In the genomic region with DNA sequence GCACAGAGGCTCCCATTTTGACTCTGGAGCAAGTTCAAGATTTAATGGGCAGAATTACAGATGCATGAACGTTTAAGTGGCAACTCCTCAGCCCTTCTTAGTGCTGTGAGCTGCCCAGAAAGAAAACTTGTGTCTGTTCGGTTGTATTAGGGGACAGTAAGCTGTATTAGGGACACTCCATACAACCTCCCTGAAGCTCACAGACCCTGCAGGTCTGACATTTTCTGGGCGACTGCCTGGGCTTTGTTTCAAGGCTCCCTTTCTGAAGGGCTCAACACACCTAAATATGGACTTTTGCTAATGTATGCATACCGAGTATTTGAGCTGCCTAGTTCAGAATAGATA, we compare ENCODE assay signal across 8 mouse cellular contexts. TPM values are rescaled to one million over a fixed set of nuclear protein-coding genes. Genes with fewer than 3 reads are reported as not detected.
A peak's percentile ranks its signal among the peaks of the same experiment; 100 is the strongest.
DNase-seq lines count a peak whose midpoint lies in the region; ATAC-seq and TF ChIP-seq lines count a peak whose summit lies in the region.

No protein-coding gene starts in this region.

- peak overlapping the region; percentile 76 for H3K4me3 ChIP-seq in heart, adult 2 months
- peak overlapping the region; percentile 66 for H3K4me3 ChIP-seq in thymus, adult 2 months (ENCODE audit: control insufficient read depth, insufficient read depth, low read length)
- peak overlapping the region; percentile 87 to 90 for H3K4me3 ChIP-seq in liver, embryonic 14.5 days (ENCODE audit: insufficient read depth in 1 of 2, low read depth in 2 of 2, low read length in 2 of 2)

- 25% methylated on average over 4 of the region's 4 CpGs for WGBS in heart, adult 2 months
- 41% methylated on average over 4 of the region's 4 CpGs for WGBS in thymus, adult 2 months
- 30% methylated on average over 4 of the region's 4 CpGs for WGBS in liver, embryonic 14.5 days (ENCODE audit: insufficient replicate concordance)

- no peaks in the 10 kb centered on the region for H3K36me3 ChIP-seq in heart, adult 2 months (ENCODE audit: control insufficient read depth, insufficient read depth, low read length)
- no peaks in the 10 kb centered on the region for H3K36me3 ChIP-seq in thymus, adult 2 months (ENCODE audit: control insufficient read depth, insufficient read depth, low read length)
- peaks cover 5% of the 10 kb centered on the region; the same call in 1 of the 2 replicates for H3K36me3 ChIP-seq in liver, embryonic 14.5 days (replicated peaks; ENCODE audit: control insufficient read depth, insufficient read depth, low read depth)

- DNase-seq in heart, adult 2 months: no peak
- no peak for DNase-seq in heart, postnatal 36 days
- no peak for DNase-seq in thymus, adult 2 months
- DNase-seq in thymus, postnatal 0 days (ENCODE audit: low spot score): no peak
- no peak for DNase-seq in liver, embryonic 14.5 days (ENCODE audit: low read depth in 3 of 3, low spot score in 3 of 3)
- no peak for DNase-seq in frontal cortex, adult 2 months (ENCODE audit: extremely low spot score in 1 of 2, low spot score in 1 of 2)
- no peak for DNase-seq in gastrocnemius, adult 18-20 months (ENCODE audit: low spot score)
- DNase-seq in lung, postnatal 36 days: no peak

- TF ChIP-seq CTCF in heart, adult 2 months (IDR thresholded peaks at IDR 0.05): no peak
- TF ChIP-seq CTCF in thymus, adult 2 months (IDR thresholded peaks at IDR 0.05; ENCODE audit: borderline replicate concordance, control insufficient read depth, extremely low read depth, insufficient read depth, low read length, poor library complexity): no peak
- no peak for TF ChIP-seq CTCF in liver, embryonic 14.5 days (IDR thresholded peaks at IDR 0.05; ENCODE audit: low read depth)

- peak; percentile 8; the same call in 1 of the 2 replicates for ATAC-seq in liver, embryonic 14.5 days (ENCODE audit: insufficient read depth)

- H3K27me3 ChIP-seq in heart, adult 2 months (ENCODE audit: control insufficient read depth, insufficient read depth, low read length): no peaks in the 10 kb centered on the region
- H3K27me3 ChIP-seq in thymus, adult 2 months (ENCODE audit: control insufficient read depth, insufficient read depth, low read length): no peaks in the 10 kb centered on the region
- H3K27me3 ChIP-seq in liver, embryonic 14.5 days (ENCODE audit: control insufficient read depth, insufficient read depth, low read length): no peaks in the 10 kb centered on the region

- no peak for TF ChIP-seq POLR2A in heart, adult 2 months (IDR thresholded peaks at IDR 0.05; ENCODE audit: insufficient read depth, low read depth, low read length)
- TF ChIP-seq POLR2A in thymus, adult 2 months (IDR thresholded peaks at IDR 0.05; ENCODE audit: control insufficient read depth, extremely low read depth, insufficient read depth, low read length, poor library complexity): no peak

- H3K79me2 ChIP-seq in heart, adult 2 months (replicated peaks; ENCODE audit: control insufficient read depth, insufficient read depth, low read length): no peaks in the 10 kb centered on the region

- TF ChIP-seq EP300 in heart, adult 2 months (IDR thresholded peaks at IDR 0.05; ENCODE audit: insufficient read depth, low read depth, low read length): no peak
- no peak for TF ChIP-seq EP300 in liver, embryonic 14.5 days (IDR thresholded peaks at IDR 0.05; ENCODE audit: low read depth)

- intact Hi-C loops in heart, adult 2 months (cut with DNase I): loop anchor here (2.0 kb wide), 2 partner anchors 15 to 37 kb away; a partner anchor contains a TSS
- intact Hi-C loops in heart, postnatal 36 days (cut with DNase I): loop anchor here (2.0 kb wide), 1 partner anchor 37 kb away; no protein-coding TSS in a partner anchor

- no peak overlapping the region for H3K9ac ChIP-seq in heart, adult 2 months (ENCODE audit: low read depth, low read length)
- H3K9ac ChIP-seq in liver, embryonic 14.5 days (replicated peaks): peak overlapping the region; percentile 93

- peak overlapping the region; percentile 90 for H3K27ac ChIP-seq in heart, adult 2 months
- H3K27ac ChIP-seq in thymus, adult 2 months (ENCODE audit: control insufficient read depth, insufficient read depth, low read length): 0 out of 2 replicates have a peak overlapping the region, but pooled peaks have one; percentile 6
- peak overlapping the region; percentile 58 for H3K27ac ChIP-seq in liver, embryonic 14.5 days

- H3K4me1 ChIP-seq in heart, adult 2 months (ENCODE audit: control insufficient read depth, insufficient read depth, low read length): peaks cover 3% of the 10 kb centered on the region
- peaks cover 9% of the 10 kb centered on the region for H3K4me1 ChIP-seq in thymus, adult 2 months (replicated peaks; ENCODE audit: control insufficient read depth, insufficient read depth, low read length)
- H3K4me1 ChIP-seq in liver, embryonic 14.5 days (replicated peaks; ENCODE audit: control insufficient read depth in 2 of 2, insufficient read depth in 2 of 2, low read length in 1 of 2): peaks cover 12 to 14% of the 10 kb centered on the region in 2 experiments

- no peaks in the 10 kb centered on the region for H3K9me3 ChIP-seq in liver, embryonic 14.5 days (ENCODE audit: control insufficient read depth, low read length)

- peak overlapping the region; percentile 98 for H3K4me2 ChIP-seq in liver, embryonic 14.5 days (ENCODE audit: low read depth)

RNA-seq across cellular contexts. Expression of a gene that starts 0.4 kb away (rescaled TPM):
- total RNA-seq in heart, adult 2 months (2021): 10 to 100 TPM; 14.7 to 18.2 TPM
- polyA plus RNA-seq in heart, adult 2 months (2012; rRNA removed): 29.5 and 32.9 TPM in 2 replicates
- 10 to 100 TPM; 16.4 to 18.8 TPM for total RNA-seq in heart, postnatal 36 days (2021)
- polyA plus RNA-seq in thymus, adult 2 months (2012; rRNA removed): 97.8 and 102 TPM in 2 replicates
- 36.4 and 41.8 TPM in 2 replicates for polyA plus RNA-seq in thymus, postnatal 0 days (2015; fragmentation: Nextera tagmentation; extraction: Ambion mirVana)
- 17.2 and 19.2 TPM in 2 replicates for polyA plus RNA-seq in liver, embryonic 14.5 days (2012; rRNA removed)
- 19.5 and 19.9 TPM in 2 replicates for polyA plus RNA-seq in liver, embryonic 14.5 days (2014; fragmentation: Nextera tagmentation; extraction: Ambion mirVana)
- 82.4 and 85.6 TPM in 2 replicates for polyA plus RNA-seq in frontal cortex, adult 2 months (2012; rRNA removed)
- total RNA-seq in gastrocnemius, adult 18-20 months (2021): 10 to 100 TPM; 24.8 to 25.9 TPM

RNA-seq across cellular contexts. Expression of a gene that starts 10.1 kb away (rescaled TPM):
- 1 to 10 TPM; 1.1 to 1.7 TPM for total RNA-seq in heart, adult 2 months (2021)
- polyA plus RNA-seq in heart, adult 2 months (2012; rRNA removed): 2.2 and 6.4 TPM in 2 replicates
- total RNA-seq in heart, postnatal 36 days (2021): 1 to 10 TPM; 1.1 to 1.3 TPM
- polyA plus RNA-seq in thymus, adult 2 months (2012; rRNA removed): 1,512 and 1,655 TPM in 2 replicates
- 929 and 954 TPM in 2 replicates for polyA plus RNA-seq in thymus, postnatal 0 days (2015; fragmentation: Nextera tagmentation; extraction: Ambion mirVana)
- 12.5 and 16.3 TPM in 2 replicates for polyA plus RNA-seq in liver, embryonic 14.5 days (2012; rRNA removed)
- 14.4 and 17.0 TPM in 2 replicates for polyA plus RNA-seq in liver, embryonic 14.5 days (2014; fragmentation: Nextera tagmentation; extraction: Ambion mirVana)
- 1.9 and 2.3 TPM in 2 replicates for polyA plus RNA-seq in frontal cortex, adult 2 months (2012; rRNA removed)
- total RNA-seq in gastrocnemius, adult 18-20 months (2021): not detected

RNA-seq across cellular contexts. Expression of a gene that starts 11.8 kb away (rescaled TPM):
- total RNA-seq in heart, adult 2 months (2021): 10 to 100 TPM; 24.4 to 27.0 TPM
- 78.0 and 79.1 TPM in 2 replicates for polyA plus RNA-seq in heart, adult 2 months (2012; rRNA removed)
- 10 to 100 TPM; 29.4 to 33.7 TPM for total RNA-seq in heart, postnatal 36 days (2021)
- polyA plus RNA-seq in thymus, adult 2 months (2012; rRNA removed): 92.9 and 95.5 TPM in 2 replicates
- polyA plus RNA-seq in thymus, postnatal 0 days (2015; fragmentation: Nextera tagmentation; extraction: Ambion mirVana): 6.8 and 10.4 TPM in 2 replicates
- polyA plus RNA-seq in liver, embryonic 14.5 days (2012; rRNA removed): 0.32 and 0.44 TPM in 2 replicates
- polyA plus RNA-seq in liver, embryonic 14.5 days (2014; fragmentation: Nextera tagmentation; extraction: Ambion mirVana): 0.18 and 0.71 TPM in 2 replicates
- 10.7 and 14.3 TPM in 2 replicates for polyA plus RNA-seq in frontal cortex, adult 2 months (2012; rRNA removed)
- 10 to 100 TPM; 21.8 to 30.3 TPM for total RNA-seq in gastrocnemius, adult 18-20 months (2021)

RNA-seq across cellular contexts. Expression of a gene that starts 15.1 kb away (rescaled TPM):
- total RNA-seq in heart, adult 2 months (2021): 10 to 100 TPM; 43.9 to 45.1 TPM
- 83.3 and 95.0 TPM in 2 replicates for polyA plus RNA-seq in heart, adult 2 months (2012; rRNA removed)
- 10 to 100 TPM; 52.4 to 55.6 TPM for total RNA-seq in heart, postnatal 36 days (2021)
- 508 and 533 TPM in 2 replicates for polyA plus RNA-seq in thymus, adult 2 months (2012; rRNA removed)
- 184 and 207 TPM in 2 replicates for polyA plus RNA-seq in thymus, postnatal 0 days (2015; fragmentation: Nextera tagmentation; extraction: Ambion mirVana)
- polyA plus RNA-seq in liver, embryonic 14.5 days (2012; rRNA removed): 57.5 and 59.2 TPM in 2 replicates
- polyA plus RNA-seq in liver, embryonic 14.5 days (2014; fragmentation: Nextera tagmentation; extraction: Ambion mirVana): 57.5 and 62.2 TPM in 2 replicates
- 183 and 225 TPM in 2 replicates for polyA plus RNA-seq in frontal cortex, adult 2 months (2012; rRNA removed)
- total RNA-seq in gastrocnemius, adult 18-20 months (2021): 10 to 100 TPM; 11.9 to 13.4 TPM

RNA-seq across cellular contexts. Expression of a gene that starts 19.7 kb away (rescaled TPM):
- not detected for total RNA-seq in heart, adult 2 months (2021)
- 0.21 TPM in 1 of 2 replicates, not detected in the other for polyA plus RNA-seq in heart, adult 2 months (2012; rRNA removed)
- total RNA-seq in heart, postnatal 36 days (2021): under 1 TPM in 1 of 2 experiments, not detected in 1; 0.19 TPM
- polyA plus RNA-seq in thymus, adult 2 months (2012; rRNA removed): 0.26 and 0.53 TPM in 2 replicates
- 0.48 and 0.58 TPM in 2 replicates for polyA plus RNA-seq in thymus, postnatal 0 days (2015; fragmentation: Nextera tagmentation; extraction: Ambion mirVana)
- polyA plus RNA-seq in liver, embryonic 14.5 days (2012; rRNA removed): 0.03 and 0.15 TPM in 2 replicates
- polyA plus RNA-seq in liver, embryonic 14.5 days (2014; fragmentation: Nextera tagmentation; extraction: Ambion mirVana): not detected in 2 replicates
- 0.12 and 0.17 TPM in 2 replicates for polyA plus RNA-seq in frontal cortex, adult 2 months (2012; rRNA removed)
- not detected for total RNA-seq in gastrocnemius, adult 18-20 months (2021)

Comparison
In these comparisons a context has a peak if more than half of its experiments do, and no peak if none do; other contexts are left out.
1. H3K27ac ChIP-seq: peak in every context shown above with its lines; median percentile 90 in heart, adult 2 months; 58 in liver, embryonic 14.5 days; 6 in thymus, adult 2 months.
2. RNA of a gene that starts 10.1 kb away (polyA plus RNA-seq): 1,512 to 1,655 TPM in thymus, adult 2 months and 929 to 954 TPM in thymus, postnatal 0 days; 12.5 to 17.0 TPM in liver, embryonic 14.5 days, 2.2 to 6.4 TPM in heart, adult 2 months and 1.9 to 2.3 TPM in frontal cortex, adult 2 months; every median in the first group is over 10 times any median in the second.
3. Peak in every context shown above with its lines, with median percentiles within 50 percentile points of each other: H3K4me3 ChIP-seq.